Mouse (Mus musculus) megakaryocyte, embryonic 14.5 days (primary cell): ENCODE results near the gene Gng10. TPM values are rescaled to one million over a fixed set of nuclear protein-coding genes. Genes with fewer than 3 reads are reported as not detected.

Source experiments
- H3K27me3 ChIP-seq: replicated peaks from 2 replicates; pipeline ENCODE3; 2012; ENCODE audit warnings: inconsistent platforms
- H3K36me3 ChIP-seq: replicated peaks from 2 replicates; pipeline ENCODE3; 2012; ENCODE audit warnings: low read length, inconsistent platforms, mixed read lengths
- H3K4me1 ChIP-seq: 2 replicates; pipeline ENCODE4 v1.6.1; 2012; ENCODE audit warnings: inconsistent platforms
- H3K4me3 ChIP-seq: replicated peaks from 2 replicates; pipeline ENCODE3; 2012; ENCODE audit warnings: moderate library complexity, mild to moderate bottlenecking, inconsistent platforms
- H3K9me3 ChIP-seq: 2 replicates; pipeline ENCODE4 v1.6.1; 2012; ENCODE audit warnings: inconsistent platforms
- FLI1 ChIP-seq: IDR thresholded peaks from 2 replicates; pipeline ENCODE4 v1.6.1; 2012; ENCODE audit warnings: low read length, inconsistent platforms, mixed read lengths
- GATA1 ChIP-seq: IDR thresholded peaks from 3 replicates; pipeline ENCODE4 v1.6.1; 2012; ENCODE audit warnings: mixed read lengths, low read length, inconsistent platforms, borderline replicate concordance
- polyA plus RNA-seq: library from polyadenylated mRNA; stranded (reverse); fragments of >175 nt; gene quantifications from 2 replicates; pipeline ENCODE4 v1.2.3, GENCODE M21; 2012; ENCODE audit warnings: low replicate concordance; ENCODE audit not compliant: insufficient read depth

The Gng10 gene
- 14.0 and 19.6 TPM in 2 replicates for polyA plus RNA-seq

DNA sequence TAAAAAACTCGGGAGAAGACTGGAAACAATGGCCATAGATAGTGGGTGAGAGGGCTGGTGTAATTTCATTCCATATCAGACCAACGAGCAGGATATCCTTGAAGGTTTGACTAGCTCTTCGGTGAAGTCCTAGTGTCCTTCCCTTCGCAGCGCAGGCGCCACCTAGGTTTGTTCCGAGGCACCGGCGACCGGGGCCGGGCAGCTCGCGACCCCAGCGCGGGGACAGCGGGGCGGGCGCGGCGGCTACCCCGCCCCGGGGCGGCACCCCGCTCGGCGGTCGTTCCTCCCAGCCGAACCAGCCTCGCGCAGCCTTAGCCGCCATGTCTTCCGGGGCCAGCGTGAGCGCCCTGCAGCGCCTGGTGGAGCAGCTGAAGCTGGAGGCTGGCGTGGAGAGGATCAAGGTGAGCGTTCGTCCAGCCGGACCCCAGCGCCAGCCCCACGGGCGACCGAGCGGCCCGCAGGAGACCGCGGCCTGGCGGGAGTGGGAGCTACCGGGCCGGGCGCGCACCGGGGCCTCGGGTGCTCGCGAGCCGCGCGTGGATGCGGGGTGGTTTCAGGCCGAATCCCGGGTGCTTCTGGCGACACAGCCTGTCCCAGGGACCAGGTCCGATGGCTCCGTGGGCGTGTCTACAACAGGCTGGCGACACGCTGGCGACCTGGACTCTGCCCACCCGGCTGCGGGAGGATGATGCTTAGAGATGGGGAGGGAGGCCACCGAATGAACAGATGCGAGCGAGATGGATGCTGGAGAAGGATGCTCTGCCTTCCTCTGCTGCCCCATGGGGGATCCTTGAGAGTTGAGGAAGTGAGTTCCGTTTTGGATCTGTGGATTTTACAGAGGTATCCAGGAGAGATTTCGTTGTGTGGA lies at the start of gene Gng10:
Gng10 (plus strand) TSS at position 171 of the 868 bp plus-strand sequence.
- Histone ChIP-seq H3K4me1 (peaks cover 36% of the 10 kb centered on the region), H3K27me3 (no peaks in the 10 kb centered on the region), H3K4me3 (peak within 1 kb of the TSS; percentile 99), H3K9me3 (no peaks in the 10 kb centered on the region), H3K36me3 (peaks cover 20% of the 10 kb centered on the region)
- TF ChIP-seq GATA1 (no peak), FLI1 (no peak)

DNA sequence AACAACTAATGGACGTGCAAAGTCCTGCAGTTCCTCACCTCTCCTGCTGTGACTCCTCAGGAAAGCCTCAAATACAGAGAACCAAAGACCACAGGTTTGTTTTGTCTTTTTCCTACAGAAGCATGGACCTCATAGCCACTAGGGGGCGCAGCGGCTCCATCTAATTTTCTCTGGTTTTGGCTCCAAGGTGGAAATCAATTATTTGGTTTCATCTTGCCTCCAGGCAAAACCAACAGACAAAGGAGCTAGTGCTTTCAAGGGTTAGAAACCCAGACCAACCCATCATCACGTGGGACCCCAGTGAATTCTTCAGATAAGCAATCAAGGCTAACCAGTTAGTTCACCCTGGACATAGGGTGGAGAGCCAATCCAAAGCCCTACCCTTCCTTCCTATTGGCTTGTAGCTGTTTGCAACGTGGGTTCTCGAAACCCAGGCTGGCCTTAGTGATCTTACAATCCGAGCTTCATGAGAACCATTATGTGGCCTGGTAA lies 49.7 kb upstream of the Gng10 start:
- H3K9me3 ChIP-seq, result no peaks in the 10 kb centered on the region
- peak overlapping the region; percentile 29 for H3K4me3 ChIP-seq
- H3K27me3 ChIP-seq, result no peaks in the 10 kb centered on the region
- H3K4me1 ChIP-seq, result peaks cover 38% of the 10 kb centered on the region
- H3K36me3 ChIP-seq, result peaks cover 20% of the 10 kb centered on the region
- TF ChIP-seq FLI1 (no peak), GATA1 (no peak)

DNA sequence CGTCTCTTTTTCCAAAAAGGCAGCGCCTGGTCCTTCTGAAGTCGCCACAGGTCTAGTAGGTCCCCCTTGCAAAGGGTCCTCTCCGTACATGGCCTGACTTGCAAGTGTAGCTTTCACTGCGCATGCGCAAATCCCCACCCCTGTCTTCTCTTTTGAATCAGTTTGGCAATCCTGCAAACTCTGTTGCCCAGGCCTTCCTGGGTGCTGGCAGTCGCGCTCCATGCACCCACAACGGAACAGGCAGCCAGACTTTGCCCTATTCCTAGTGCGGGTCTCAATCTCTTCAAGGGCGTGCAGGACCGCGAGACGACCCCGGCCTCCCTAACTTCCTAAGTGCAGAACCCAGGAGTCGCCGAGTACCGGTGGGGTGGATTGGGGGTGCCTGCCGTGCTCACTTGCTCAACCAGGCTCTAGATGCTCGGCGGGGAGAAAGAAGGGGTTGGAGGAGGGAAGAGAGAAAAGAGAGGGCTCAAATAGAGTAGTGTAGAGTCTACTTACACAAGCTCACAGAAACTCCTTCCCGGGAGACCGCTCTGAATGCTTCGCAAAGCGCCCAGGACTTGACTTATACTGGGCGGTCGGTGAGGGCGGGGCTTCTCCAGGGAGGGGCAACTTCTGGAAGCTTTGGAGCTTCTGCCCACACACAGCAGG lies 48.2 kb upstream of the Gng10 start, which contains the start of gene Ptgr1:
Ptgr1 (minus strand) TSS at position 580 of the 651 bp plus-strand sequence.
- Histone ChIP-seq H3K27me3 (no peaks in the 10 kb centered on the region), H3K4me1 (peaks cover 52% of the 10 kb centered on the region), H3K36me3 (peaks cover 14% of the 10 kb centered on the region), H3K9me3 (no peaks in the 10 kb centered on the region), H3K4me3 (peak within 1 kb of the TSS; percentile 94)
- TF ChIP-seq GATA1 (no peak), FLI1 (no peak)

GRCm38 (mm10) chr4:58989303-58989898 lies 45.5 kb upstream of the Gng10 start:
- Histone ChIP-seq H3K36me3 (no peaks in the 10 kb centered on the region), H3K9me3 (no peaks in the 10 kb centered on the region), H3K4me1 (peaks cover 60% of the 10 kb centered on the region), H3K4me3 (no peak overlapping the region), H3K27me3 (peaks cover 24% of the 10 kb centered on the region)
- no peak for TF ChIP-seq GATA1
- no peak for TF ChIP-seq FLI1

DNA sequence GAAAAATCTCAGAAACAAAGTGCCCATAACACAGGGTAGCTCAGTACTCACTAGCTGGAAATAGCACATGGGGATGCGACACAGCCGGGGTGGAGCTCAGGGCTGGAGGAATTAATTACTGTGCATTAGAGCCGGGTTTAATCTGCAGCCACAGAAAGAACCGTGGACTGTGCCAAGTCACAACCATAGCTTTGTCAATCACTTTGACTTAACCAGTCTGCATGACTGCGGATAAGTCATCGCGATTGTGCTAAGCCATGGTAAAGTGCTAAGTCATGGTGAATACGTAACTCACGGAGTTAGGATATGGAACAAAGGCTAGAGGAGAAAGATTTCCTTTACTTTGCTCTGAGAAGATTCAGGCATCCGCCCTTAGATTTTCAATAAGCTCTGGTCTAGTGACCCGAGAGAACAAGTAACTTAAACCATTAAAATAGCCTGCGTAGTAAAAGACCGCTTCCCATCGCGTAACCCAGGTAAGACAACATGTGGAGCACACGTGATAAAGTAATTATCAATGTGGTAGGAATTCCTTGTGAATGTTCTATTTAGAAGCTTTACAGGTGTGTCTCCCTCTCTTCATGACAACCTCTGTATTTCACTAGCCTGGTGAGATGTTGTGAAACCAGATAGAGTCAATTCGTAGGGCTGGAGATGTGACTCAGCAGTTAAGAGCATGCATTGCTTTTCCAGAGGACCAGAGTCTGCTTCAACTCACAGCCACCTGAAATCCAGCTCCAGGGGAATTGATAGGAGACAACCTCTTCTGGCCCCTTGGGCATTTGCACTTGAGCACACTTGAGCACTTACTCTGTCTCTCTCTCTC lies 44.1 kb upstream of the Gng10 start:
- Histone ChIP-seq H3K9me3 (no peaks in the 10 kb centered on the region), H3K4me3 (no peak overlapping the region), H3K4me1 (peaks cover 60% of the 10 kb centered on the region), H3K27me3 (peaks cover 33% of the 10 kb centered on the region), H3K36me3 (no peaks in the 10 kb centered on the region)
- TF ChIP-seq FLI1, result no peak
- TF ChIP-seq GATA1, result no peak

DNA sequence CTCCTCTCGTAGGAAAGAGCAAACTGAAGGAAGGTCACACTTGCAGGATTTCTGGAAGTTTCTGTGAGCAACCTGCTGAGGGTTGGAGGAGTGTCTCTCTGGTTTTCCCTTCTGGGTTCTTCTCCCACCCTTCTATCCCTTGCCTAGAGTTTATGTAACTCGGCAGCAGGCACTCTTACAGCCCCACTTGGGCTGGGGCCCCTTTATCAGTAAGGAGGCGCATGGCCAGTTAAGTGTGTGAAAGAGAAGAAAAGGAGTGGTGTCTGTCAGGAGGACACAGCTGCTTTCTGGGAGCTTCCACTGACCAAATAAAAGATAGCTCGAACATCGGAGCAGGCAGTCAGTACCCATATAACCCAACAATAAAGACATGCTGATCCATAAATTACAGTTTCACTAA lies 42.7 kb upstream of the Gng10 start:
- H3K9me3 ChIP-seq, result no peaks in the 10 kb centered on the region
- H3K4me3 ChIP-seq, result no peak overlapping the region
- H3K4me1 ChIP-seq, result peaks cover 47% of the 10 kb centered on the region
- TF ChIP-seq GATA1, result no peak
- TF ChIP-seq FLI1, result no peak
- H3K27me3 ChIP-seq, result peaks cover 38% of the 10 kb centered on the region
- no peaks in the 10 kb centered on the region for H3K36me3 ChIP-seq

DNA sequence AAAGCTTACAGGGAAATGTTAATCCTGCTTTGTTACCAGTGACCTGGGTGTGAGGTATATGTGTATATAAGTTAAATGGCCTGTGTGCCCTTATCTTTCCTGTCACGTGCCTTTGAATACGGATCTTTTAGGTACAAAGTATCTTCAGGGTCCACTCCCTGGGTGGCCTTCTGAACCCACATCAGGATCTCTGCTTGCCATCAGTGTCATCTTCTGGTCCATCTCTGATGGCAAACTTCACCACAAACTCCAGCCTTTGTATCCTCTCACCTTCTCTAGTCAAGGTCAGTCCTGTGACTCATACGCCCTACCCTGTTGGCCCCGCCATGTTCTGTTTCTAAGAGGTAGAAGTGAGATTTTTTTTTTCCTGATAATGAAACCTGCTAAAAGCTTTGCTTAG lies 40.1 kb upstream of the Gng10 start, which contains the start of gene Dnajc25:
Dnajc25 (plus strand) TSS at position 301 of the 400 bp plus-strand sequence.
- H3K4me3 ChIP-seq, result no peak within 1 kb of the TSS
- no peaks in the 10 kb centered on the region for H3K36me3 ChIP-seq
- TF ChIP-seq GATA1 (no peak), FLI1 (no peak)
- no peaks in the 10 kb centered on the region for H3K9me3 ChIP-seq
- H3K27me3 ChIP-seq, result peaks cover 42% of the 10 kb centered on the region
- H3K4me1 ChIP-seq, result peaks cover 35% of the 10 kb centered on the region

DNA sequence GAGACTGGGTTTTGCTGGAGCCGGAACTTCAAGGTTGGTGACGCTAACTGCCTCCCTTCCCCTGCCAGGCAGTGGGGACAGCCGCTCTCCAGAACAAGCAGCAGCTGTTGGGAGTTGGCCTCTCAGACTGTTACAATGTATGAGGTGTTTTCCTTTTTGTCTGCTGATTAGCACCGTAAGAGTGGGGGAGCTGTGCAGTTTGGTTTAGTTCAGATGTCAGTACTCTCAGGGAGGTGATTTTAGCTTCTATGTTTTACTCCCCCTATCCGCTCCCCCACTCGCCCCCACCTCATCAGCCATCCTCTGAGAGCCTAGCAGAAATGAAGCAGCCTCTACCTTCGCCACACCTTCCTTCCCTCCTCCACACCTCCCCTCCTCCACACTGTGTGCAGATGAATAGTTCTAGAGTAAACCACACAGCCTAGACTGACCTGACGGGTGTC lies 39.6 kb upstream of the Gng10 start:
- Histone ChIP-seq H3K36me3 (no peaks in the 10 kb centered on the region), H3K27me3 (peaks cover 42% of the 10 kb centered on the region), H3K9me3 (no peaks in the 10 kb centered on the region), H3K4me3 (no peak overlapping the region), H3K4me1 (peaks cover 34% of the 10 kb centered on the region)
- no peak for TF ChIP-seq GATA1
- TF ChIP-seq FLI1, result no peak

GRCm38 (mm10) chr4:58997081-58997480 lies 37.8 kb upstream of the Gng10 start:
- TF ChIP-seq FLI1 (no peak), GATA1 (no peak)

More at GRCm38 (mm10) chr4:58997081-58997480, 37.8 kb upstream of the Gng10 start:
- H3K4me1 ChIP-seq, result peaks cover 23% of the 10 kb centered on the region
- no peaks in the 10 kb centered on the region for H3K9me3 ChIP-seq
- H3K36me3 ChIP-seq, result no peaks in the 10 kb centered on the region
- peaks cover 40% of the 10 kb centered on the region for H3K27me3 ChIP-seq
- H3K4me3 ChIP-seq, result no peak overlapping the region
